Mouse (Mus musculus) limb, embryonic 14.5 days (tissue): ENCODE data around the gene Ddx1. TPM values are rescaled to one million over a fixed set of nuclear protein-coding genes. Genes with fewer than 3 reads are reported as not detected.
"Not testable (repeated sequence)": the region's sequence is repeated elsewhere in the genome, so short reads cannot be mapped to it uniquely, and the experiment has no call there.

Source experiments
- ATAC-seq: fragments of 200-750 bp; cut with Nextera tagmentation; 2 replicates; pipeline ENCODE4 v1.8.0; 2017; ENCODE audit warnings: low read depth, moderate number of reproducible peaks, moderate TSS enrichment; ENCODE audit not compliant: low FRiP score
- DNase-seq: peaks from one replicate; pipeline ENCODE4 v3.0.0-alpha.2; 2015; ENCODE audit warnings: low spot score
- H3K27ac ChIP-seq: fragments of 300-500 bp; sonication (generic); replicated peaks from 2 replicates; pipeline ENCODE4 v1.5.1; 2014; ENCODE audit warnings: low read depth, mild to moderate bottlenecking, low read length, moderate library complexity, mixed read lengths
- H3K27me3 ChIP-seq: fragments of 300-500 bp; sonication (generic); 2 replicates; pipeline ENCODE4 v1.6.1; 2014; ENCODE audit warnings: low read length, mixed read lengths; ENCODE audit not compliant: control insufficient read depth, insufficient read depth
- H3K36me3 ChIP-seq: fragments of 300-500 bp; sonication (generic); 2 replicates; pipeline ENCODE4 v1.6.1; 2014; ENCODE audit warnings: mild to moderate bottlenecking, low read length, moderate library complexity, mixed read lengths; ENCODE audit not compliant: control insufficient read depth, insufficient read depth
- H3K4me1 ChIP-seq: fragments of 300-500 bp; sonication (generic); 2 replicates; pipeline ENCODE4 v1.6.1; 2014; ENCODE audit warnings: antibody characterized with exemption, low read length, mixed read lengths; ENCODE audit not compliant: control insufficient read depth, insufficient read depth
- H3K4me2 ChIP-seq: fragments of 300-500 bp; sonication (generic); replicated peaks from 2 replicates; pipeline ENCODE4 v1.6.1; 2014; ENCODE audit warnings: low read depth, mild to moderate bottlenecking, low read length, moderate library complexity; ENCODE audit not compliant: severe bottlenecking
- H3K4me3 ChIP-seq: fragments of 300-500 bp; sonication (generic); replicated peaks from 2 replicates; pipeline ENCODE4 v1.5.1; 2014; ENCODE audit warnings: low read length
- H3K9ac ChIP-seq: fragments of 300-500 bp; sonication (generic); 2 replicates; pipeline ENCODE4 v1.6.1; 2014; ENCODE audit warnings: mild to moderate bottlenecking, low read depth, low read length, moderate library complexity; ENCODE audit not compliant: severe bottlenecking
- H3K9me3 ChIP-seq: fragments of 300-500 bp; sonication (generic); 2 replicates; pipeline ENCODE4 v1.6.1; 2016; ENCODE audit warnings: low read length; ENCODE audit not compliant: control insufficient read depth
- POLR2A ChIP-seq: fragments of 200-500 bp; IDR thresholded peaks from 2 replicates; pipeline ENCODE4 v1.8.0; 2012; ENCODE audit warnings: inconsistent platforms, mild to moderate bottlenecking, moderate library complexity, borderline replicate concordance; ENCODE audit not compliant: insufficient read depth, insufficient read length; ENCODE audit errors: extremely low read depth
- WGBS: fragments of 180-500 bp; shearing (Covaris S2); extraction: QIAGEN DNeasy Blood & Tissue Kit; methylation state at CpG from one replicate; pipeline ENCODE4 v1.1.7; 2014; 5-methylcytosine and 5-hydroxymethylcytosine counted together
- polyA plus RNA-seq, 2 experiments: library from polyadenylated mRNA; depleted of rRNA in 1 of 2; stranded (reverse) in 1 of 2; unstranded in 1 of 2; fragments of >200 nt; fragmentation: Nextera tagmentation in 1 of 2; extraction: Ambion mirVana in 1 of 2; gene quantifications; 2 replicates each; pipeline versions ENCODE4 v1.2.1 to v1.2.3; 2012 to 2014

Gene Ddx1
- polyA plus RNA-seq, 2 experiments: 62.8 to 145 TPM

GRCm38 (mm10) chr12:13195506-13195905 lies 53.5 kb downstream of the Ddx1 start:
- Histone ChIP-seq H3K4me3 (no peak overlapping the region), H3K9ac (no peak overlapping the region), H3K27me3 (no peaks in the 10 kb centered on the region), H3K4me1 (no peaks in the 10 kb centered on the region), H3K27ac (no peak overlapping the region), H3K4me2 (no peak overlapping the region), H3K9me3 (no peaks in the 10 kb centered on the region), H3K36me3 (no peaks in the 10 kb centered on the region)
- ATAC-seq (no peak), DNase-seq (no peak)
- no peak for TF ChIP-seq POLR2A

GRCm38 (mm10) chr12:13188059-13188700 lies 60.8 kb downstream of the Ddx1 start:
- 32% methylated on average over 11 of the region's 11 CpGs for WGBS
- no peak for TF ChIP-seq POLR2A
- H3K4me1 ChIP-seq: peaks cover 14% of the 10 kb centered on the region
- H3K27ac ChIP-seq: no peak overlapping the region
- H3K9me3 ChIP-seq: no peaks in the 10 kb centered on the region
- H3K4me2 ChIP-seq: no peak overlapping the region
- DNase-seq (no peak), ATAC-seq (no peak)
- no peak overlapping the region for H3K9ac ChIP-seq
- H3K36me3 ChIP-seq: no peaks in the 10 kb centered on the region
- no peak overlapping the region for H3K4me3 ChIP-seq
- no peaks in the 10 kb centered on the region for H3K27me3 ChIP-seq

GRCm38 (mm10) chr12:13186209-13186608 lies 62.8 kb downstream of the Ddx1 start:
- Histone ChIP-seq H3K4me2 (no peak overlapping the region), H3K4me3 (no peak overlapping the region), H3K36me3 (no peaks in the 10 kb centered on the region), H3K4me1 (peaks cover 30% of the 10 kb centered on the region), H3K27ac (no peak overlapping the region), H3K27me3 (no peaks in the 10 kb centered on the region), H3K9me3 (no peaks in the 10 kb centered on the region), H3K9ac (no peak overlapping the region)
- no peak for TF ChIP-seq POLR2A
- ATAC-seq (no peak), DNase-seq (no peak)
- 85% methylated on average over 4 of the region's 4 CpGs for WGBS

GRCm38 (mm10) chr12:13184873-13185361 lies 64.1 kb downstream of the Ddx1 start:
- no peak for TF ChIP-seq POLR2A
- H3K27me3 ChIP-seq: no peaks in the 10 kb centered on the region
- H3K27ac ChIP-seq: peak overlapping the region; percentile 28; the same call in 1 of the 2 replicates

GRCm38 (mm10) chr12:13184136-13184535 lies 64.9 kb downstream of the Ddx1 start:
- DNase-seq, H3K9me3 ChIP-seq, H3K36me3 ChIP-seq, H3K9ac ChIP-seq, H3K27ac ChIP-seq, ATAC-seq, H3K4me3 ChIP-seq, H3K4me2 ChIP-seq, H3K27me3 ChIP-seq: not testable (repeated sequence)
- 49% methylated on average over 4 of the region's 4 CpGs for WGBS
- peaks cover 37% of the 10 kb centered on the region for H3K4me1 ChIP-seq

More at GRCm38 (mm10) chr12:13184873-13185361, 64.1 kb downstream of the Ddx1 start:
- Histone ChIP-seq H3K4me2 (0 out of 2 replicates have a peak overlapping the region, but pooled peaks have one; percentile 24), H3K9me3 (no peaks in the 10 kb centered on the region), H3K4me3 (no peak overlapping the region), H3K4me1 (peaks cover 37% of the 10 kb centered on the region), H3K36me3 (no peaks in the 10 kb centered on the region), H3K9ac (no peak overlapping the region)
- ATAC-seq (peak; percentile 66), DNase-seq (peak; percentile 56)
- 10% methylated on average over 11 of the region's 11 CpGs for WGBS
